Mouse (Mus musculus) liver, postnatal 0 days (tissue): Measurements from ENCODE around the gene Myadm.

Source experiments
- CTCF ChIP-seq: sonication (generic); IDR thresholded peaks from 2 replicates; pipeline ENCODE4 v1.5.1; 2016; ENCODE audit warnings: antibody characterized with exemption, low read depth
- EP300 ChIP-seq: IDR thresholded peaks from 2 replicates; pipeline ENCODE4 v1.6.1; 2016; ENCODE audit warnings: antibody characterized with exemption, low read depth, mild to moderate bottlenecking

- no peak for TF ChIP-seq EP300
- no peak for TF ChIP-seq CTCF
Observed at GRCm38 (mm10) chr7:3300891-3301627, 12.2 kb downstream of the Myadm start.
